Mouse (Mus musculus) G1E (cell line): ENCODE data around the gene Myo1d.

Experiments used
- CTCF ChIP-seq: IDR thresholded peaks from 2 replicates; pipeline ENCODE4 v1.5.1; 2012; ENCODE audit warnings: low read depth, low read length, inconsistent platforms, mixed read lengths
- GATA1 ChIP-seq: IDR thresholded peaks from 2 replicates; pipeline ENCODE4 v1.6.1; 2012; ENCODE audit warnings: borderline replicate concordance, low read length, inconsistent platforms, mixed read lengths
- GATA2 ChIP-seq: IDR thresholded peaks from 2 replicates; pipeline ENCODE4 v1.6.1; 2012; ENCODE audit warnings: low read depth, low read length, inconsistent platforms, borderline replicate concordance
- POLR2AphosphoS5 ChIP-seq: IDR thresholded peaks from 2 replicates; pipeline ENCODE4 v1.6.1; 2012; ENCODE audit warnings: low read depth, low read length, inconsistent platforms; ENCODE audit not compliant: insufficient replicate concordance

DNA sequence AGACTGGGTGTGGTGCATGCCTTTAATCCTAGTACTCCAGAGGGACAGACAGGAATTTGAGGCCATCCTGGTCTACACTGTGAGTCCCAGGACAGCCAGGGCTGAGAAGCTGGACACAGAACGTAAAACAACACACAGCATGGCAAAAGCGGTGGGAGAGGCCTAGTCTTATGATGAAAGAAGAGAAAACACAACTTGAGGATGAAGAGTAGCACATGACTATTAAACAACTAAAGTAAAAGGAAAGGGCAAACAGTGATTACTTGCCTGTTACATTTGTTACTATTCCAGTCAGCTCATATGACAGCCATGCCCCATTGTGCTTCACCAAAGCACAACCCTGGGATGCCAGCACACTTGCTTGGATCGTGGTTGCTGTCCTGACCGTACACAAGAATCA is 13.8 kb downstream of the Myo1d start:
- TF ChIP-seq CTCF (no peak), GATA1 (no peak), POLR2AphosphoS5 (no peak), GATA2 (no peak)
